Mouse (Mus musculus) embryo, embryonic 10 days (tissue): ENCODE results near the gene Mettl1.
"Not testable (repeated sequence)": the region's sequence is repeated elsewhere in the genome, so short reads cannot be mapped to it uniquely, and the experiment has no call there.

Source experiments
- DNase-seq: peaks from one replicate; pipeline ENCODE4 v3.0.0-alpha.2; 2015; ENCODE audit warnings: low spot score

Gene Mettl1

GRCm38 (mm10) chr10:127068360-127069038, 27.3 kb downstream of the Mettl1 start:
- DNase-seq: no peak

- DNase-seq: peak; percentile 67
Measured at GRCm38 (mm10) chr10:127069281-127070189, 28.3 kb downstream of the Mettl1 start.

- peak; percentile 99 for DNase-seq
Measured at GRCm38 (mm10) chr10:127070190-127071121, 29.2 kb downstream of the Mettl1 start, which contains the start of gene Tspan31. Gene Tspan31 (minus strand): TSS chr10:127070264.

GRCm38 (mm10) chr10:127071203-127071602, 30.0 kb downstream of the Mettl1 start:
- DNase-seq: no peak

- not testable (repeated sequence) for DNase-seq
Measured at GRCm38 (mm10) chr10:127072270-127072669, 31.1 kb downstream of the Mettl1 start.

- not testable (repeated sequence) for DNase-seq
Measured at GRCm38 (mm10) chr10:127072969-127073368, 31.8 kb downstream of the Mettl1 start.

- no peak for DNase-seq
Measured at GRCm38 (mm10) chr10:127073981-127074380, 32.8 kb downstream of the Mettl1 start.

GRCm38 (mm10) chr10:127075080-127075479, 33.9 kb downstream of the Mettl1 start, which contains the start of gene Agap2:
Gene Agap2 (plus strand): TSS chr10:127075284.
- no peak for DNase-seq

GRCm38 (mm10) chr10:127075651-127076050, 34.4 kb downstream of the Mettl1 start:
- DNase-seq: no peak

GRCm38 (mm10) chr10:127076082-127076481, 34.9 kb downstream of the Mettl1 start:
- no peak for DNase-seq

- DNase-seq: no peak
Measured at GRCm38 (mm10) chr10:127077515-127077914, 36.3 kb downstream of the Mettl1 start.

GRCm38 (mm10) chr10:127078001-127078676, 36.9 kb downstream of the Mettl1 start:
- DNase-seq: no peak

GRCm38 (mm10) chr10:127078677-127079575, 37.7 kb downstream of the Mettl1 start:
- peak; percentile 64 for DNase-seq

GRCm38 (mm10) chr10:127079665-127080391, 38.6 kb downstream of the Mettl1 start:
- peak; percentile 63 for DNase-seq

GRCm38 (mm10) chr10:127080901-127081780, 39.9 kb downstream of the Mettl1 start:
- no peak for DNase-seq

GRCm38 (mm10) chr10:127081996-127082620, 40.9 kb downstream of the Mettl1 start:
- DNase-seq: peak; percentile 66

GRCm38 (mm10) chr10:127083292-127083914, 42.2 kb downstream of the Mettl1 start:
- no peak for DNase-seq
